Mouse (Mus musculus) 416B (cell line): ENCODE data around the gene Rab4b.

Experiments used
- DNase-seq: peaks from one replicate; pipeline ENCODE4 v3.0.0; 2011; ENCODE audit warnings: low read depth

Gene Rab4b

GRCm38 (mm10) chr7:27184964-27185363 is 6.3 kb upstream of the Rab4b start:
- peak; percentile 76 for DNase-seq

GRCm38 (mm10) chr7:27182498-27182897 is 3.8 kb upstream of the Rab4b start:
- no peak for DNase-seq

GRCm38 (mm10) chr7:27180837-27181695 is 2.4 kb upstream of the Rab4b start, which contains the start of the genes Gm21983 and Mia:
TSS of gene Gm21983 (minus strand) at chr7:27181086.
TSS of gene Mia (minus strand) at chr7:27181157.
- DNase-seq, result no peak

- no peak for DNase-seq
Measured at GRCm38 (mm10) chr7:27180036-27180435, 1.3 kb upstream of the Rab4b start.

GRCm38 (mm10) chr7:27179217-27179918 is 672 bp upstream of the Rab4b start:
- peak; percentile 22 for DNase-seq

- no peak for DNase-seq
Measured at GRCm38 (mm10) chr7:27177942-27178323, 763 bp downstream of the Rab4b start.

GRCm38 (mm10) chr7:27174896-27175295 is 3.8 kb downstream of the Rab4b start:
- DNase-seq, result no peak

- DNase-seq, result no peak
Measured at GRCm38 (mm10) chr7:27174496-27174895, 4.2 kb downstream of the Rab4b start.

GRCm38 (mm10) chr7:27170981-27171380 is 7.7 kb downstream of the Rab4b start:
- DNase-seq, result no peak

GRCm38 (mm10) chr7:27168371-27168770 is 10.3 kb downstream of the Rab4b start:
- DNase-seq, result no peak

GRCm38 (mm10) chr7:27167475-27168094 is 11.1 kb downstream of the Rab4b start:
- no peak for DNase-seq

- DNase-seq, result peak; percentile 98
Measured at GRCm38 (mm10) chr7:27166614-27167474, 11.9 kb downstream of the Rab4b start, which contains the start of gene Egln2. TSS of gene Egln2 (minus strand) at chr7:27166802.

GRCm38 (mm10) chr7:27166229-27166613 is 12.5 kb downstream of the Rab4b start:
- peak; percentile 82 for DNase-seq

- DNase-seq, result no peak
Measured at GRCm38 (mm10) chr7:27165696-27166095, 13.0 kb downstream of the Rab4b start.

- DNase-seq, result no peak
Measured at GRCm38 (mm10) chr7:27165007-27165655, 13.6 kb downstream of the Rab4b start.

- DNase-seq, result no peak
Measured at GRCm38 (mm10) chr7:27164112-27164947, 14.4 kb downstream of the Rab4b start.

- DNase-seq, result no peak
Measured at GRCm38 (mm10) chr7:27163450-27163805, 15.3 kb downstream of the Rab4b start.

GRCm38 (mm10) chr7:27162780-27163449 is 15.8 kb downstream of the Rab4b start:
- DNase-seq, result no peak

GRCm38 (mm10) chr7:27161744-27162143 is 17.0 kb downstream of the Rab4b start:
- DNase-seq, result peak; percentile 88

- no peak for DNase-seq
Measured at GRCm38 (mm10) chr7:27160921-27161320, 17.8 kb downstream of the Rab4b start.
